Mouse (Mus musculus): Measurements from ENCODE around the gene Plekhj1. TPM values are rescaled to one million over a fixed set of nuclear protein-coding genes. Genes with fewer than 3 reads are reported as not detected.

Gene Plekhj1
- polyA plus RNA-seq, 1 experiment = 73.5 TPM

GRCm38 (mm10) chr10:80792175-80793032 is 6.0 kb downstream of the Plekhj1 start:
- Histone ChIP-seq H3K4me3 (ENCODE audit: low read depth, low read length) (peak overlapping the region; percentile 19), H3K9ac (ENCODE audit: low read depth, poor library complexity, severe bottlenecking) (peak overlapping the region; percentile 9; the same call in 1 of the 2 replicates), H3K9me3 (replicated peaks; ENCODE audit: control insufficient read depth, insufficient read depth, low read length, poor library complexity, severe bottlenecking) (no peaks in the 10 kb centered on the region), H3K27me3 (ENCODE audit: control insufficient read depth, insufficient read depth, low read length, poor library complexity, severe bottlenecking) (no peaks in the 10 kb centered on the region), H3K4me1 (ENCODE audit: control insufficient read depth, insufficient read depth, low read length) (peaks cover 2% of the 10 kb centered on the region), H3K27ac (ENCODE audit: insufficient read depth, low read length) (no peak overlapping the region), H3K36me3 (ENCODE audit: control insufficient read depth, insufficient read depth, low read length, poor library complexity, severe bottlenecking) (peaks cover 13% of the 10 kb centered on the region)
- TF ChIP-seq POLR2A (IDR thresholded peaks at IDR 0.05; ENCODE audit: insufficient read depth, low read length) (no peak), EP300 (IDR thresholded peaks at IDR 0.05; ENCODE audit: insufficient read depth, low read depth, low read length) (no peak), CTCF (IDR thresholded peaks at IDR 0.05; ENCODE audit: low read depth, low read length) (no peak)

DNA sequence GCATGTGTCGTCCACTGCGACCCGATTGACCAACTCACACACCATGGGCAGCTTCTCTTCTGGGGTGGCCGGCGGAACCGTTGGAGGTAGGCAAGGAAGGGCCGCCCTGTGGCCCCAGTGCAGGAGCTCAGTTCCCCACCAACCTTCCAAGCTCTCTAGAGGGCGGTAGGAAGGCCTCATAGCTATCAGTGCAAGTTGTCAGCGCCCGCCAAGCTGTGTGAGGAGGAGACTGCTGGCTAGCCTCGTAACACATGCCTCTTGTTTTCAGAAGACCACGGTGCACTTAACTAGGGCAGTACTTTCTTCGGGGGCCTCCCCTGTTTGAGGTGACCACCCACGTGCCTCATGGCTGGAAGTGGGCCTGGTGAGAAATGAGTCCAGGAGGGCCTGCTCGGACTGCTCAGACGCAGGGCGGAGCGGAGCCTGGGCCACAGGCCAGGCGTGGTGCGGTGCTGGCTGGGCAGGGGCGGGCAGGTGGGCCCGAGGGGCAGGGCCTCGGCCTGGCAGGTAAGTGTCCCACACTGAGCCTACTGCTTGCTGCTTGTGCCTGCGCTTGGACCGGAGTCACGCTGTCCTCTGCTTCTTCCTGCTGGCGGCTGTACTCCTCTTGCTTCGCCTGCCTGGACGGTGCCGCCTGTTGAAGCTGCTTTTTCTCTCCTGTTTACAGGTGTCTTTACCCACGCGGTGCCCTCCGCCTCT is 6.8 kb downstream of the Plekhj1 start:
- TF ChIP-seq POLR2A (IDR thresholded peaks at IDR 0.05; ENCODE audit: insufficient read depth, low read length) (no peak), CTCF (IDR thresholded peaks at IDR 0.05; ENCODE audit: low read depth, low read length) (no peak), EP300 (IDR thresholded peaks at IDR 0.05; ENCODE audit: insufficient read depth, low read depth, low read length) (no peak)
- H3K36me3 ChIP-seq (ENCODE audit: control insufficient read depth, insufficient read depth, low read length, poor library complexity, severe bottlenecking) = peaks cover 13% of the 10 kb centered on the region
- H3K27ac ChIP-seq (ENCODE audit: insufficient read depth, low read length) = no peak overlapping the region
- peak overlapping the region; percentile 19 for H3K4me3 ChIP-seq (ENCODE audit: low read depth, low read length)
- H3K9ac ChIP-seq (ENCODE audit: low read depth, poor library complexity, severe bottlenecking) = peak overlapping the region; percentile 9; the same call in 1 of the 2 replicates
- H3K27me3 ChIP-seq (ENCODE audit: control insufficient read depth, insufficient read depth, low read length, poor library complexity, severe bottlenecking) = no peaks in the 10 kb centered on the region
- H3K4me1 ChIP-seq (ENCODE audit: control insufficient read depth, insufficient read depth, low read length) = peaks cover 2% of the 10 kb centered on the region
- no peaks in the 10 kb centered on the region for H3K9me3 ChIP-seq (replicated peaks; ENCODE audit: control insufficient read depth, insufficient read depth, low read length, poor library complexity, severe bottlenecking)

DNA sequence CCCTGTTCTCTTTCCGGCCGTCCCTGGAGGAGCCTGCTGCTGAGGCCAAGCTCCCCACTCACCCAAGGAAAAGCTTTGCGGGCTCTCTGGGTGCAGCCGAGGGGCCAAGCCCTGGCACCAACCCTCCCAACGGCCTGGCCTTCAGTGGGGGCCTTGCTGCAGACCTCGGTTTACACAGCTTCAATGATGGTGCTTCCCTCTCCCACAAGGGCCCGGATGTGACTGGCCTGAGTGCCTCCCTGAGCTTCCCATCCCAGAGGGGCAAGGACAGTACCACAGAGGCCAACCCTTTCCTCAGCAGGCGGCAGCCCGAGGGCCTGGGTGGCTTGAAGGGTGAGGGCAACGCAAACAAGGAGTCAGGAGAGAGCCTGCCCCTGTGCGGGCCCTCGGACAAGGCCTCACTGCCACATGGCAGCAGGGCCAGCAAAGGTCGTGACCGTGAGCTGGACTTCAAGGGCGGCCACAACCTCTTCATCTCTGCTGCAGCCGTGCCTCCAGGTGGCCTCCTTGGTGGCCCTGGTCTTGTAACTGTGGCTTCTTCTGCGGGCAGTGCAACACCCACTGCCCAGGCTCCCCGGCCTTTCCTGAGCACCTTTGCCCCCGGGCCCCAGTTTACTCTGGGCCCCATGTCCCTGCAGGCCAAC is 7.5 kb downstream of the Plekhj1 start:
- Histone ChIP-seq H3K27me3 (ENCODE audit: control insufficient read depth, insufficient read depth, low read length, poor library complexity, severe bottlenecking) (no peaks in the 10 kb centered on the region), H3K4me3 (ENCODE audit: low read depth, low read length) (no peak overlapping the region), H3K4me1 (ENCODE audit: control insufficient read depth, insufficient read depth, low read length) (peaks cover 2% of the 10 kb centered on the region), H3K27ac (ENCODE audit: insufficient read depth, low read length) (no peak overlapping the region), H3K36me3 (ENCODE audit: control insufficient read depth, insufficient read depth, low read length, poor library complexity, severe bottlenecking) (peaks cover 17% of the 10 kb centered on the region), H3K9ac (ENCODE audit: low read depth, poor library complexity, severe bottlenecking) (no peak overlapping the region), H3K9me3 (replicated peaks; ENCODE audit: control insufficient read depth, insufficient read depth, low read length, poor library complexity, severe bottlenecking) (no peaks in the 10 kb centered on the region)
- TF ChIP-seq CTCF (IDR thresholded peaks at IDR 0.05; ENCODE audit: low read depth, low read length) (no peak), POLR2A (IDR thresholded peaks at IDR 0.05; ENCODE audit: insufficient read depth, low read length) (no peak), EP300 (IDR thresholded peaks at IDR 0.05; ENCODE audit: insufficient read depth, low read depth, low read length) (no peak)

DNA sequence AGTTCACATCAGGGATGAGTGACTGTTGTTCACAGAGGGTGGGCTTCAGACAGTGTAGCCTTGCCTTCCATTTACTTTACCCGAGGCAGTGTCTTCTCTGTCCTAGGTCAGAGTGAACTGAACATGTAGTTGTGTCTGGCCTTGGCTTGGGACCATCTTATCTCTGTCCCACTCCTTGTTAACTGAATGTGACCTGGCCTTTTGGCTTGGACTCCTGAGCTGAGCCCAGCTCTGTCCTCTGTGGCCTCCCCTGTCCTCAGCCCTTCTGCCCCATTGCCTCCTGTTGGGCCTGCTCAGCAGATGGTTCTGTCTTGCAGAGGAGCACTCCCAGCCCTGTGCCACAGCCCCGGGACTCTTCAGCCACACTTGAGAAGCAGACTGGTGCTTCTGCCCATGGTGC is 10.9 kb downstream of the Plekhj1 start:
- Histone ChIP-seq H3K4me1 (ENCODE audit: control insufficient read depth, insufficient read depth, low read length) (no peaks in the 10 kb centered on the region), H3K36me3 (ENCODE audit: control insufficient read depth, insufficient read depth, low read length, poor library complexity, severe bottlenecking) (peaks cover 42% of the 10 kb centered on the region), H3K4me3 (ENCODE audit: low read depth, low read length) (no peak overlapping the region), H3K9me3 (replicated peaks; ENCODE audit: control insufficient read depth, insufficient read depth, low read length, poor library complexity, severe bottlenecking) (no peaks in the 10 kb centered on the region), H3K27ac (ENCODE audit: insufficient read depth, low read length) (no peak overlapping the region), H3K27me3 (ENCODE audit: control insufficient read depth, insufficient read depth, low read length, poor library complexity, severe bottlenecking) (no peaks in the 10 kb centered on the region), H3K9ac (ENCODE audit: low read depth, poor library complexity, severe bottlenecking) (no peak overlapping the region)
- TF ChIP-seq EP300 (IDR thresholded peaks at IDR 0.05; ENCODE audit: insufficient read depth, low read depth, low read length) = no peak
- TF ChIP-seq CTCF (IDR thresholded peaks at IDR 0.05; ENCODE audit: low read depth, low read length) = no peak
- no peak for TF ChIP-seq POLR2A (IDR thresholded peaks at IDR 0.05; ENCODE audit: insufficient read depth, low read length)

- TF ChIP-seq POLR2A (IDR thresholded peaks at IDR 0.05; ENCODE audit: insufficient read depth, low read length) (no peak), CTCF (IDR thresholded peaks at IDR 0.05; ENCODE audit: low read depth, low read length) (no peak), EP300 (IDR thresholded peaks at IDR 0.05; ENCODE audit: insufficient read depth, low read depth, low read length) (no peak)
- Histone ChIP-seq H3K27me3 (ENCODE audit: control insufficient read depth, insufficient read depth, low read length, poor library complexity, severe bottlenecking) (no peaks in the 10 kb centered on the region), H3K4me3 (ENCODE audit: low read depth, low read length) (no peak overlapping the region), H3K4me1 (ENCODE audit: control insufficient read depth, insufficient read depth, low read length) (no peaks in the 10 kb centered on the region), H3K9me3 (replicated peaks; ENCODE audit: control insufficient read depth, insufficient read depth, low read length, poor library complexity, severe bottlenecking) (no peaks in the 10 kb centered on the region), H3K36me3 (ENCODE audit: control insufficient read depth, insufficient read depth, low read length, poor library complexity, severe bottlenecking) (peaks cover 46% of the 10 kb centered on the region), H3K27ac (ENCODE audit: insufficient read depth, low read length) (no peak overlapping the region), H3K9ac (ENCODE audit: low read depth, poor library complexity, severe bottlenecking) (no peak overlapping the region)
Observed at GRCm38 (mm10) chr10:80785963-80786362, 12.5 kb downstream of the Plekhj1 start.

Data from ES-Bruce4 (cell line).